Mouse (Mus musculus): ENCODE data around the gene Hist1h4n.
"Not testable (repeated sequence)": the region's sequence is repeated elsewhere in the genome, so short reads cannot be mapped to it uniquely, and the experiment has no call there.

DNA sequence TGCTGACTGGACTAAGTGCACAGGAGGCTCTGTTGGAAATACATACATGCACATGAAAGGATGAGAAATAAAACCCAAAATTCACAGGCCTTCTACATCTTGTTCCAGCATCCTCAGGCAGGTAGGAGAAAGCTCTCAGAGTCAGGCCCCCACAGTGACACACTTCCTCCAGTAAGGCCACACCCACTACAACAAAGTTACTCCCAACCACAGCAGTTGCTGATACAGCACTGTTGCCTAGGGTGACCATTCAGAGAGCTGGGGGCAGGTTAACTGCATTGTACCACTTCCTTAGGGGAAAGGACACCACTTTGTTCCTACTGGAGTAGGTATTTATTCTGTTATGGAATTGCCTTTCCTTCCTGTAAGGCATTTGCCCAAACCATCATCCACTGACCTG lies 34.8 kb downstream of the Hist1h4n start:
- TF ChIP-seq POLR2A (IDR thresholded peaks at IDR 0.05; ENCODE audit: control insufficient read depth, low read depth, low read length); CTCF (IDR thresholded peaks at IDR 0.05; ENCODE audit: control insufficient read depth, insufficient read depth, insufficient replicate concordance, low read depth, low read length): not testable (repeated sequence)
